Mouse (Mus musculus): ENCODE results near the gene Fam216a. TPM values are rescaled to one million over a fixed set of nuclear protein-coding genes. Genes with fewer than 3 reads are reported as not detected.
"Not testable (repeated sequence)": the region's sequence is repeated elsewhere in the genome, so short reads cannot be mapped to it uniquely, and the experiment has no call there.

Fam216a gene
- polyA plus RNA-seq (2012; rRNA removed) = 94.8 and 98.5 TPM in 2 replicates

DNA sequence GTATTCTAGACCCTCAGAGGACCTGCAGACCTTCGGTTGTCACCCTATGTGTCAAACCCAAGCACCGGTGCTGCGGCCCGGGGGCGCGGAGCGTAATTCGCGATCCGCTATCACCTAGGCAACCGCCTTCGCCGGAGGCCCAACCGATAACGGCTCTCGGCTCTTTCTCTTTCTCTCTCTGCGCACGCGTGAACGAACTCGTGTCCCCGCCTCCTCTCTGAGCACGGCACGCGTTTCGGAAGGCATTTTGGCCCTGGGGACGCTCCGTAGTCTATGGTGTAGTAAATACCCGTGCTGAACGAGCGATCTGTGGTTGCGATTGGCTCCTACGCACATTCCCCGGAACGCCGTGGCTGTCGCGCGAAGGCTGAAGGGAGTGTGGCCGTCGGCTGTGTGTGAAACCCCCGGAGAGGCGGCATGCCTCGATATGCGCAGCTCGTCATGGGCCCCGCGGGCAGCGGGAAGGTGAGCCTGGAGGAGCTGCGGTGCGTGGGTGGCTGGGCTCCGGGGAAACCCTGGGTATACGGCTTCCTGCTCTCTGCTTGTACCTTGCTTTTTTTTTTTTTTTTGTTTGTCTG, at the start of gene Fam216a:
Gene Fam216a (minus strand): TSS at position 173 of the 578 bp plus-strand sequence.
- no peak for TF ChIP-seq CTCF (IDR thresholded peaks at IDR 0.05; ENCODE audit: borderline replicate concordance, insufficient read depth, low read depth, low read length)
- TF ChIP-seq POLR2A (IDR thresholded peaks at IDR 0.05; ENCODE audit: borderline replicate concordance, insufficient read depth, low read length) = peak; percentile 76; the same call in 1 of the 2 replicates
- Histone ChIP-seq H3K27ac (ENCODE audit: insufficient read depth, low read length) (peak within 1 kb of the TSS; percentile 48), H3K4me3 (replicated peaks; ENCODE audit: insufficient read depth, low read depth, low read length) (peak within 1 kb of the TSS; percentile 70), H3K27me3 (ENCODE audit: control insufficient read depth, insufficient read depth, low read length) (no peaks in the 10 kb centered on the region), H3K4me1 (ENCODE audit: control insufficient read depth, insufficient read depth, low read length) (peaks cover 6% of the 10 kb centered on the region)
- DNase-seq = peak; percentile 99 to 100
- WGBS = under 1% methylated on average over 53 of the region's 53 CpGs

DNA sequence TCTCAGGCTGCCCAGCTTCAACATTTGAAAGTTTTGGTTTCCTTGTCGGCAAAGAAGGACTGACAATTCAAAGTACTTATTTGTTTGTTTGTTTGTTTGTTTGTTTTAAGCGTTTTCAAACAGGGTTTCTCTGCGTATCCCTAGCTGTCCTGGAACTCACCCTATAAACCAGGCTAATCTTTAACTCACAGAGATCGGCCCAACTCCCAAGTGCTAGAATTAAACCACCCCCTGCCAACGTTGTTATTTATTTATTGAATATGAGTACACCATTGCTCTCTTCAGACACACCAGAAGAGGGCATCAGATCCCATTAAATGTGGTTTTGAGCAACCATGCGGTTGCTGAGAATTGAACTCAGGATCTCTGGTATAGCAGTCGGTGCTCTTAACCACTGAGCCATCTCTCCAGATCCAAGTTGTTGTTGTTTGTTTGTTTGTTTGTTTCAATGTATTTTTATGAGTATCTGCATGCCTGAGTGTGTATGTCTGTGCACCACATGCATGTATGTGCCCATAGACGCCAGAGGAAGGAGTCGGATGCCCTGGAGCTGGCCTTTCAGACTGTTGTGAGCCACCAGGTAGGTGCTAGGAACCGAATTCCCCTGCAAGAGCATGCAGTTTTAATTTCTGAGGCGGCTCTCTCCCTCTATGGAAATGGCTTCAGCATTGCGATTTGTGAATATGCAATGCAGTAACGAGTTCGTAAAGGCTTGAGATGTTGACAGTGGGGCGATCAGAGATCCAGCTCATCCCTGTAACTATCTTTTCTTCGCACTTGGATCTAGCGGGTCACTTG, 49.3 kb upstream of the Fam216a start, which contains the start of gene Anapc7:
Gene Anapc7 (plus strand): TSS at position 423 of the 798 bp plus-strand sequence.
- Histone ChIP-seq H3K27ac (ENCODE audit: insufficient read depth, low read length) (peak within 1 kb of the TSS; percentile 70), H3K4me1 (ENCODE audit: control insufficient read depth, insufficient read depth, low read length) (no peaks in the 10 kb centered on the region), H3K27me3 (ENCODE audit: control insufficient read depth, insufficient read depth, low read length) (no peaks in the 10 kb centered on the region), H3K4me3 (replicated peaks; ENCODE audit: insufficient read depth, low read depth, low read length) (peak within 1 kb of the TSS; percentile 94)
- DNase-seq = no peak
- TF ChIP-seq CTCF (IDR thresholded peaks at IDR 0.05; ENCODE audit: borderline replicate concordance, insufficient read depth, low read depth, low read length) = no peak
- TF ChIP-seq POLR2A (IDR thresholded peaks at IDR 0.05; ENCODE audit: borderline replicate concordance, insufficient read depth, low read length) = no peak
- WGBS = 18% methylated on average over 17 of the region's 17 CpGs

DNA sequence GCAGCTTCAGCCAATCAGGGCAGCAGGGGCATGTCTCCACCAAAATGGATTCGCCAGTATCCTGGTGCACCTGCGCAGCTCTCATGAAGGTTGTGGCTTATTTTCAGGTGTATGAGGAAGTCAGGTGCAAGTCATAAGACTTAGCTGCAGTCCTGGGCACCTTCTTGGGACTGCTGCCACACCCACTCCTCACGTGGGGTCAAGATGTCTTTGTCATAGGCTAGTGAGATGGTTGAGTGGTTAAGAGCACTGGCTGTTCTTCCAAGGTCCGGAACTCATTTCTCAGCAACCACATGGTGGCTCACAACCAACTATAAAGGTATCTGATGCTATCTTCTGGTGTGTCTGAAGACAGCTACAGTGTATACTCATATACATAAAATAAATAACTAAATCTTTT, 48.5 kb upstream of the Fam216a start:
- not testable (repeated sequence) for H3K4me1 ChIP-seq (ENCODE audit: control insufficient read depth, insufficient read depth, low read length); H3K27me3 ChIP-seq (ENCODE audit: control insufficient read depth, insufficient read depth, low read length); DNase-seq; H3K4me3 ChIP-seq (replicated peaks; ENCODE audit: insufficient read depth, low read depth, low read length); H3K27ac ChIP-seq (ENCODE audit: insufficient read depth, low read length)
- 55% methylated on average over 4 of the region's 4 CpGs for WGBS

DNA sequence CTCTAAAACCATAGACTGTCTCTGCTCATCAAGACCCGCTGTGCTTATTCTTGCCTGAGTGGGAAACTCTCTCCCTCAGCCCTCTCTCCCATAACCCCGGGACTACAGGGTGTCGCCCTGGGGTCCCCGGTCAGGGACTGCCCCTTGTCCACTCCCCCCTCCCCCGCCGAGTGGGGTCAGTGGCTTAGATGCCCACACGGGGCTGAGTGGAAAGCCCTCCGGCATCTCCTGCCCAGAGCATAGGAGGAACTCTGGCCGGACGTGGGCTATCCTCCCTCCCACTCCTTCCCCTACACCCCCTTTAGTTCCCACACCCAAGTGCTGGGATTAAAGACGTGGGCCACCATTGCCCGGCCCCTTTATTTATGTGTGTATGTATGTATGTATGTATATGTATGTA, 43.3 kb upstream of the Fam216a start:
- WGBS = 84% methylated on average over 12 of the region's 12 CpGs
- H3K4me3 ChIP-seq (replicated peaks; ENCODE audit: insufficient read depth, low read depth, low read length) = no peak overlapping the region

DNA sequence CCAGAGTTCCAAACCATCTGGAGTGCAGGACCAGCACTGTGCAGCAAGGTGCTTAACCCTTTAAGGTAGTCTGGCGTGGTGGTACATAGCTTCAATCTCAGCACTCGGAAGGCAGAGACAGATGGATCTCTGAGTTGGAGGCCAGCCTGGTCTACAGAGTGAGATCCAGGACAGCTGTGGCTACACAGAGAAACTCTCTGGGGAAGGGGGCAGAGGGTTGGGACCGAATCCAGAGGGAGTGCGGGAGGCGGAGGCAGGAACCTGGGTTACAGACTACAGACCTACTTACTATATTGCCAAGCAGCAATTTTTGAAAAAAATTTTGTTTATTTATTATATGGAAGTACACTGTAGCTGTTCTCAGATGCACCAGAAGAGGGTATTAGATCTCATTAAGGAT, 42.2 kb upstream of the Fam216a start:
- WGBS = 57% methylated on average over 5 of the region's 5 CpGs
- Histone ChIP-seq H3K4me3 (replicated peaks; ENCODE audit: insufficient read depth, low read depth, low read length) (no peak overlapping the region), H3K27ac (ENCODE audit: insufficient read depth, low read length) (no peak overlapping the region), H3K27me3 (ENCODE audit: control insufficient read depth, insufficient read depth, low read length) (no peaks in the 10 kb centered on the region; the same call in 1 of the 2 replicates), H3K4me1 (ENCODE audit: control insufficient read depth, insufficient read depth, low read length) (no peaks in the 10 kb centered on the region)
- DNase-seq = no peak
- TF ChIP-seq CTCF (IDR thresholded peaks at IDR 0.05; ENCODE audit: borderline replicate concordance, insufficient read depth, low read depth, low read length) (no peak), POLR2A (IDR thresholded peaks at IDR 0.05; ENCODE audit: borderline replicate concordance, insufficient read depth, low read length) (no peak)

More for the DNA sequence above, 43.3 kb upstream of the Fam216a start:
- TF ChIP-seq POLR2A (IDR thresholded peaks at IDR 0.05; ENCODE audit: borderline replicate concordance, insufficient read depth, low read length) (no peak), CTCF (IDR thresholded peaks at IDR 0.05; ENCODE audit: borderline replicate concordance, insufficient read depth, low read depth, low read length) (no peak)
- no peak for DNase-seq
- no peak overlapping the region for H3K27ac ChIP-seq (ENCODE audit: insufficient read depth, low read length)
- H3K27me3 ChIP-seq (ENCODE audit: control insufficient read depth, insufficient read depth, low read length) = no peaks in the 10 kb centered on the region; the same call in 1 of the 2 replicates
- H3K4me1 ChIP-seq (ENCODE audit: control insufficient read depth, insufficient read depth, low read length) = no peaks in the 10 kb centered on the region

DNA sequence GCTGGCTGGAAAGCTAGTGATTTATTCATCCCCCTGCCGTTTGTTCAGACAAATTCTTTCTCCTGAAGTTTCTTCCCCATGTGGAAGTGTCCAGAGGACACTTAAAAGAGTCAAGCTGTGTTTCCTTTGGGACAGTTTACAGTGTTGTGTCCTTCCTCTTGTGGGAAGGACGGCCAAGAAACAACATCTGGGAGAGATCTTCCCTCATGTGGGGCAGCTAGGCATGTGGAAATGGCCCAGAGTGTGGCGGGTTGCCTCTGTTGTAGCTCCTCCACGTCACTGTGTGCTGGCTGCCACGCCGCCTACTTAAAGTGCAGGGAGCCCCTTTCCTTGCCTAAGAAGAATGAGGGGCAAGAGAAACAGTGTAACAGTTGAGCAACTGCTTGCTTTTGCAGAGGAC, 40.7 kb upstream of the Fam216a start:
- TF ChIP-seq CTCF (IDR thresholded peaks at IDR 0.05; ENCODE audit: borderline replicate concordance, insufficient read depth, low read depth, low read length) (no peak), POLR2A (IDR thresholded peaks at IDR 0.05; ENCODE audit: borderline replicate concordance, insufficient read depth, low read length) (no peak)
- Histone ChIP-seq H3K4me1 (ENCODE audit: control insufficient read depth, insufficient read depth, low read length) (no peaks in the 10 kb centered on the region), H3K27ac (ENCODE audit: insufficient read depth, low read length) (no peak overlapping the region), H3K4me3 (replicated peaks; ENCODE audit: insufficient read depth, low read depth, low read length) (no peak overlapping the region), H3K27me3 (ENCODE audit: control insufficient read depth, insufficient read depth, low read length) (no peaks in the 10 kb centered on the region; the same call in 1 of the 2 replicates)
- DNase-seq = no peak
- 57% methylated on average over 6 of the region's 6 CpGs for WGBS

DNA sequence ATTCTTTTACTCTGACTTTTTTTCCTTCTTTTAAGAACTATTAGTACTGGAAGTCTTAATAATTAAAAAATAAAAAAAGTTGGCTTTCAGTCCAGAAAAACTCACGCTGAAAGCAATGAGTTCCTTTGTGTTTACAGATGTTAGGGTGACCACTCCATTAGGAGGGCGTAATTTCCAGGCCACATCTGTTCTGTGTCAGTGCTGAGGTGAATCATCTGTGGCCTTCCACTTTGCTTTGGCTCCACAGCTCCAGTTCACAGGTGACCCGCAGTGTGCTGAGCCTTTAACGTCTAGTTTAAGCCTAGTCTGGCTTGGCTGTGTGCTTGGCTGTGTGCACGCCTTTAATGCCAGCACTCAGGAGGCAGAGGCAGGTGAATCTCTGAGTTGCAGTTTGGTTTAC, 39.7 kb upstream of the Fam216a start:
- no peaks in the 10 kb centered on the region for H3K4me1 ChIP-seq (ENCODE audit: control insufficient read depth, insufficient read depth, low read length)
- no peak for TF ChIP-seq POLR2A (IDR thresholded peaks at IDR 0.05; ENCODE audit: borderline replicate concordance, insufficient read depth, low read length)
- no peak for TF ChIP-seq CTCF (IDR thresholded peaks at IDR 0.05; ENCODE audit: borderline replicate concordance, insufficient read depth, low read depth, low read length)
- H3K27me3 ChIP-seq (ENCODE audit: control insufficient read depth, insufficient read depth, low read length) = no peaks in the 10 kb centered on the region; the same call in 1 of the 2 replicates
- no peak for DNase-seq
- H3K4me3 ChIP-seq (replicated peaks; ENCODE audit: insufficient read depth, low read depth, low read length) = no peak overlapping the region
- no peak overlapping the region for H3K27ac ChIP-seq (ENCODE audit: insufficient read depth, low read length)
- WGBS = 77% methylated on average over 5 of the region's 5 CpGs
